Mouse (Mus musculus) macrophage (primary cell): ENCODE results near the gene Ambp. TPM values are rescaled to one million over a fixed set of nuclear protein-coding genes. Genes with fewer than 3 reads are reported as not detected.

Experiments used
- polyA plus RNA-seq: library from polyadenylated mRNA; stranded (reverse); fragments of 250-400 nt; gene quantifications from 3 replicates; pipeline ENCODE4 v1.2.4, GENCODE M21; 2018; ENCODE audit warnings: inconsistent platforms

The Ambp gene
- polyA plus RNA-seq, 1 experiment from 2014 or later: not detected

Other genes with a start within 250 kb of the Ambp start
- 0.05 TPM in 1 of 3 replicates, not detected in the others for gene Zfp618, start 189.2 kb downstream of the Ambp start, polyA plus RNA-seq
- not detected in 3 replicates for gene Kif12, start 17.3 kb upstream of the Ambp start, polyA plus RNA-seq
- 0.04 TPM in 1 of 3 replicates, not detected in the others for gene Col27a1, start 59.2 kb upstream of the Ambp start, polyA plus RNA-seq
- gene Orm1, start 189.8 kb upstream of the Ambp start, polyA plus RNA-seq: 0.36 to 0.41 TPM in 2 of 3 replicates, not detected in the other
- gene Orm3, start 201.4 kb upstream of the Ambp start, polyA plus RNA-seq: not detected in 3 replicates
- gene Orm2, start 207.7 kb upstream of the Ambp start, polyA plus RNA-seq: not detected in 3 replicates
- gene Akna, start 248.6 kb upstream of the Ambp start, polyA plus RNA-seq: 14.8 to 23.1 TPM (median 20.8 TPM) in 3 replicates